Mouse (Mus musculus) kidney, postnatal 10 days (tissue): Measurements from ENCODE around the gene Prune2.
A peak's percentile ranks its signal among the peaks of the same experiment; 100 is the strongest.

Experiments
- DNase-seq: peaks from one replicate; pipeline ENCODE4 v3.0.0; 2021; ENCODE audit warnings: mixed read lengths

The Prune2 gene

DNA sequence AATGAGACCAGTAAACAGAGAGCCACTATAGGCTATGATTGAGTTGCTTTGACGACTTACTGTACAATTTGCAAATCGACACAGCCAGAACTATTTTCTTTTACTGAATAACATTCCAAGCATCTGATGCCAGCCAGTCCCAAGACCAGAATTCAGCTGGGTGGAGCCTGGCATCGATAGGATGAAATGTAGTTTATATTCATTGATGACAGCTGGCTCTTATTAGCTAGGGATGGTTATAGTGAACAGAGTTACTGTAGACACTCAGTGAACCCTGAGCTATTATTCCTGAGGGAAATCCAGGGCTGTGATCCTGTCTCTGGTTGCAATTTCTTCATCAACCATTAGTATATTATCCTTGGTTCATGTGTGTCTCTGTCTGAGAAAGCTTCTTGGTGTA lies 254.6 kb downstream of the Prune2 start:
- no peak for DNase-seq

DNA sequence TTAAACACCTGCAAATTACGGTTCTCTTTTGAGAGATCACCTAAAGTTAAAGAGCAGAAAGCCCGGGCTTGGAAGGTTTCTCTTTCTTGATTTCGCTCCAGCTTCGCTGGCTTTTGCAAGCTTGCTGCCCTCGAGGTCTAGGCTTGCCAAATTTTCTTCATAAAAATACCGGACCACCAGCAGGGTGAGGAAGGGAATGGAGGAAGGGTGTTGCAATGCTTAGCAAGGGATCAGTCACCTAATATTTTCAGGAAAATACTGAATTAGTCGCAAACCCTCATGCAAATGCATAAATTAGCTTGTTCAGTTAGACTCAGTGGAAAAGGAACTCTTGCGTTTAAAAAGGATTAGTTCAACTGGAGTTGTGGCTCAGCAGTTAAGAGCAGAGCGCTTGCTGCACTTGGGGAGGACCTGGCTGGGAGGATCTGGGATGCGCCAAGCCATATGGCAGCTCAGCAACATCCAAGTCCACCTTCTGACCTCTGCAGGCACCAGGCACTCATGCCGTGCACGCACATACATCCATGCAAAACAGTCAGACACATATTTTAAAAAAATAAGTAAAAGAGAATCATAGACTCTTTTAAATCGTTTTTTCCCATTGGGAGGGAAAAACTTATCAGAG lies 259.1 kb downstream of the Prune2 start:
- DNase-seq, result no peak

GRCm38 (mm10) chr19:17218195-17218594 lies 262.3 kb downstream of the Prune2 start:
- DNase-seq, result no peak

- no peak for DNase-seq
Observed at GRCm38 (mm10) chr19:17223801-17224200, 267.9 kb downstream of the Prune2 start.

DNA sequence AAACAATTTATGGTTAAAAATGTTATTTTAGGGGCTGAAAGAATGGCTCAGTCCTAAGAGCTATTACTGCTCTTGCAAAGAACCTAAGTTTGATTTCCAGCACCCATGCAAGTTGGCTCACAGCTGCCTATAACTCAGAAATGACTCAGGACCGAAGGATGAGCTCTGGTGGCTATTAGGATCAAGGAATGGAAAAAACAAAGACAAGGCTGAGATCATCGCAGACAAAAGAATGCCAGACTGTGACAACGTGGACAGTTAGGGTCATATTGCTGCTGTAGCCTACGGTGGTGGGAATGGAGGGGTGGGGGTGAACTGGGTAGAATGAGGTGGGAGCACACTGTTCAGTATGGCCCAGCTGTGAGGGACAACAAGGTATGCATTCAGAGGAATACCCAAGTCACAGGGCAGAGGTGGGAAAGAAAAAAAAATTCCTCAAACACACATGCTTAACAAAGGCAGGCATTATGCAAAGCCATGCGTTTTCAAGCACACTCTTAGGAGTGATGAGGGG lies 269.7 kb downstream of the Prune2 start:
- DNase-seq, result no peak

DNA sequence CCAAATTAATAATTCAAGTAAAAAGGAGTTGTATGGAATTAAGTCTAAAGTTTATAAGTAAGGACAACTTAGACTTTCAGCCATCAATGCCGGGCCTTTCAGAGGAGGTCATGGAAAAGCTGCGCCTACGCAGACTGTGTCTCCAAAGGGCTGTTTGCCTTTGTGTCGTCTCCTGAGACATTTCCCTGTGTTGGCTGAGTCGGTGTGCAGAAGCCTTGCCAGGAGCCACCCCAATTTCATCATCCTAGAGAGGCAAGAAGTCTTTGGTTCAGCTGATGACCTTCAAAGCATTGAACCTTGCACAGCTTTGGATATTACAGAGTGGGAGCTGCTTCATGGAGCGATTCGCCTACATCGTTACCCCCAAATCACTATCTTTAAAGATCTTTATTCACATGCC lies 270.2 kb downstream of the Prune2 start:
- no peak for DNase-seq

GRCm38 (mm10) chr19:17230013-17230412 lies 274.1 kb downstream of the Prune2 start:
- no peak for DNase-seq

DNA sequence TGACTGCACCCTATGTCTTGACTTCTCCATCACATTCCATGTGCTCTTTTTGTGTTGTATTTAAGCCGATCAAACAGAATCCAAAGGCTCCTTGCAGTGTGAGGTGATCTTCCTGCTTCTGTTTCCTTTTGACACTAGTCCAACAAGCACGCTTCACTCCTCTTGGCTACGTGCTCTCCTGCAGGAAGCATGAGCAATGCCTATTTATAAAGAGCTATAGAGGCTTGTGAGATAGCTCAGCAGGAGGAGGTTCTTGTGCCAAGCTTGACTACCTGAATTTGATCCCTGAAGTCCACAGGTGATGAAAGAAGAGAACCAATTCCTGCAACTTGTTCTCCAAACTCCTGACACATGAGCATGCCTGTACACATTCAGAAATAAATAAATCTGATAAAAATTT lies 282.6 kb downstream of the Prune2 start:
- no peak for DNase-seq

DNA sequence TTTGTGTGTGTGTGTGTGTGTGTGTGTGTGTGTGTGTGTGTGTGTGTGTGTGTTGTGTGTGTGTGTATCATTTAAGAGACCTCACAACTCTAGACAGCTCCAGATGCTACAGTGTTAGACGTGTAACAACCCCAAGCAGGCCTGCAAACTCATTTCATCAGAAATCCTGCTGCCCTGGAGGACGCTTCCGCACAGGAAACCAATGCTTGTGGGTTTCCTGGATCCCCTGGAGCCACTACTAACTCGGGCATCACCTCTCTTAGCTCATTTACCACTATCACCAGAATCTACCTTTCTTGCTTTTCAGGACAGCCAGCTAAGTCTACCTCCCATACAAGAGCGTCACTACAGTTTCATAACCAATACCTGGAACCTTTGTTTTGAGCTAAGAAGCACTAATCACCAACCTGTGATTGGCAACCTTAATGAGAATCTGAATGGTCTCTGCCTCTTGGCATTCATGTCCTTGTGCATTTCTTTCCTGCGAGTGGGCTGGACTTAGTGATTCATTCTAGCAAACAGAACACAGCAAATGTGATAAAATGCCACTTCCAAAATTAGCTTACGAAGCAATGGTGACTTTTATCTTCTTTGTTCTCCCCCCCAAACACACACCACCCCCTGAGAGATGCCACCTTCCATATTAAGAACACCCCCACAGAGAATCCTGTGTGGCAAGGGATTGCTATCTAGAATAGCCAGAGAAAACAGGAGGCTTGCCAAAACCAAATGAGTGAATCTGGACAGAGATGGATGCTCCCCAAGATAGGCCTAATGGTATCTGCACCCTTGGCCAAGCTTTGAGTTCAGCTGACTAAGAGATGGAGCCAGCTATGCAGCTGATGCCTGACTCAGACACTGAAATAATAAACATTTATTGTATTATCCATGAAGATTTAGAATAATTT lies 284.5 kb downstream of the Prune2 start:
- no peak for DNase-seq

- no peak for DNase-seq
Observed at GRCm38 (mm10) chr19:17241206-17241605, 285.3 kb downstream of the Prune2 start.

GRCm38 (mm10) chr19:17242962-17243361 lies 287.0 kb downstream of the Prune2 start:
- peak; percentile 12 for DNase-seq

DNA sequence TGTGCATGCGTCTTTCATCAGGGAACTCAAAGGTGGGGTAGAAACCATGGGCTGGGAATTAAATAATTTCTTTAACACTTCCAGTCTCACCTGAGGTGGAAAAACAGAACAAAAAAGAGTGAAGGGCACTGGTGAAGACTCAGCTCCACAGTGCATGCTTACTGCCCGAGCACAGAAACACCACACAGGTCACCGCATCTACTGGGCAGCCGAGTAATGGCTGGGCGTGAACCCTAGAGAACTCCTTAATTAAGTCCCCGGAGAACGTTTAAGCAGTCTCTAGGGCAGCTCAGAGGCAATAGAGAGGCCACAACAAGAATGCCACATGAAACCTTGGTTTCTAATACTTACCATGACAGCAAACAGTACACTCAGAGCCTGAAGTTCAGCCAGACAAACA lies 288.6 kb downstream of the Prune2 start:
- no peak for DNase-seq

- no peak for DNase-seq
Observed at GRCm38 (mm10) chr19:17247352-17247925, 291.5 kb downstream of the Prune2 start.

GRCm38 (mm10) chr19:17249691-17250090 lies 293.8 kb downstream of the Prune2 start:
- DNase-seq, result no peak

GRCm38 (mm10) chr19:17250801-17251200 lies 294.9 kb downstream of the Prune2 start:
- DNase-seq, result peak; percentile 9

GRCm38 (mm10) chr19:17251453-17251852 lies 295.5 kb downstream of the Prune2 start:
- no peak for DNase-seq

- no peak for DNase-seq
Observed at GRCm38 (mm10) chr19:17252845-17253244, 296.9 kb downstream of the Prune2 start.

GRCm38 (mm10) chr19:17255511-17255910 lies 299.6 kb downstream of the Prune2 start:
- no peak for DNase-seq

GRCm38 (mm10) chr19:17256388-17256787 lies 300.5 kb downstream of the Prune2 start:
- DNase-seq, result peak; percentile 16

GRCm38 (mm10) chr19:17256867-17257266 lies 300.9 kb downstream of the Prune2 start:
- no peak for DNase-seq

DNA sequence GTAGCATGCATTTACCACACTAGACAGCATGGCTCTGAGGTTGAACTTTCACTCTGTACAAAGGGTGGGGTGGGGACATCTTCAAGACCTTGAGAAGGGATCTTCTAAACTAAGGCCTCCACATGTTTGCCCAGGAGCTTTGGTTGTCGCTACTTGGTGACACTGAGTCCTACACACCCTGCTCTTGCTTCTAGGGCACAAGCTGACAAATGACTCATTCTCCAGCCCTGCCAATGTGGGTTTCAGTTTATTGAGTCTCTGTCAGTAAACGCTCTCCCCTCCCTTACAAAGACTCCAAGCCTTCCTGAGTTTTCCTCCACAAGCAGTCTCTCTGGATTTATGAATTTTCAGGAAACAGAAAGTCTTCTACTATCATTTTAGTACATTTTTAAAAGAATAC lies 307.3 kb downstream of the Prune2 start:
- no peak for DNase-seq

DNA sequence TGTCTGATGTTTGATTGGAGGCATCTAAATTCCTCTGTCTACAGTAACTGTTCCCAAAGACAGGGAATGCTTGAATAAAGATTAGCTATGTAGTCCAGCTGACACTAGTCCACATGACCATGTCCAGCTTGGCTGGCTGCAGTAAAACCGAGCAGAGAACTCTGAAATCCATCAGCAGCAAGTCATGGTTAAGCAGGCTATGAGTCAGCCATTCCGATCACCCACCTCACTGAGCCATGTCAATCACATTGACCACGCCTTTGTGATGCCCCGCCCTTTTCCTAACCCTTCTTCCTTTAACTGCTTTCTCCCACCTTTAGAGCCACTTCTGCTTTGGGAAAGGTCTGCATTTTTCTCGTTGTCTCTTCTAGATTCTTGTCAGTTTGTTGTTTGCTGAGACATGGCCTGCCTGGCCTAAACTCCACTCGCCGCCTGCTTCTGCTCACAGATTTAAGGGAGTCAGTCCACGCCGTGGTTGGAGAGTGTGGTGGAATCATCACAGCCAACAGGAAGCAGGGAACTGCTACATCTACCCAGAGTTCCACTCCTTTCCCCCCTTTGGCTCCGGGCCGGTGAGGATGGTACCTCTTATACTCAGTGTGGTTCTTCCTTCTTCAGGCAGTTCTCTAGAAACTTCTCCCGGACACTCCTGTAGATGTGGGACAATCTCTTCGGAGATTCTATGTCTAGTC lies 307.9 kb downstream of the Prune2 start:
- DNase-seq, result peak; percentile 43
